Mouse (Mus musculus) lung, postnatal 14 days (tissue): Measurements from ENCODE around the gene Hbp1.

Experiments used
- DNase-seq: peaks from one replicate; pipeline ENCODE4 v3.0.0; 2021

Hbp1 gene

GRCm38 (mm10) chr12:31949759-31950658 lies at the start of gene Hbp1:
Gene Hbp1 (minus strand): TSS chr12:31950535.
- peak; percentile 99 for DNase-seq

- DNase-seq, result no peak
Observed at GRCm38 (mm10) chr12:31998706-31999105, 48.4 kb upstream of the Hbp1 start.

DNA sequence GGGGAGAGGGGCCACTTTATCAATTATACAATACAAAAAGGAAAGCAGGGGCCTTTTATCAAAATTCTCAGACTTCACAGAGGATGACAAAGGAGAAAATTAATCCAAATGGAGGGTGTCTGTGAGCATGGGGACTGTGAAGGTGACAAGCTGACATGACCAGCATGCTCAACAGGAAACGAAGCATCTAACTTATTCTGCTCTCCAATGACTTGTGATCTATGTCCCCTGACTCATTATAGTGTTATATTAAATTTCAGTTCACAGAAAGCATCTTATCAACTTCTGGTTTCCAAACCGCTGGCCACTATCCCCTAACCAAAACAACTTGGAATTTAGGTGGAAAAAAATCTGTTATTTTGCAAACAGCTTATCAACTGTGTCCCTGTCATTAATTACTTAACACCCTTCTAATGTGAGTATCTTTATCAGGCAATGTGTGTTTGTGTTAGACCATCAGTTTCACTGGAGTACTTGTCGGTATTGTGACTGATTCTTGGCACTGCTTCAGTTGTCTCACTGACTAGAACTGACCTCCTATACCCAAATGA lies 47.1 kb upstream of the Hbp1 start:
- no peak for DNase-seq

DNA sequence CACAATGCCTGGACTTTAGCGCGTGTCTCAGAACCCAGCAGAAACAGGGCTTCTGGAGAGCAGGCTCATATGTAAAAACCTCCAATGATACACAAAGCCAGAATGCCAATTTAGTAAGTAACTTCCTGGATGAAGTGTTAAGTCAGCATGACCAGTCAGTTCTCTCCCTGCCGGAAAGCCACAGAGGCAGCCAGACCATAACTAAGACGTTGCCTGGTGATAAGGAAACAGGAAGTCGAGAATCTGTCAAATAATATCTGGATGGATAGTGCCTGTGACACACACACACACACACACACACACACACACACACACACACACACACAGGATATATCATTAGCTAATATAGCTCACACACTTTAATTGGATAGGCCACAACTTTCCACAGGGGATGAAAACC lies 46.5 kb upstream of the Hbp1 start:
- no peak for DNase-seq

DNA sequence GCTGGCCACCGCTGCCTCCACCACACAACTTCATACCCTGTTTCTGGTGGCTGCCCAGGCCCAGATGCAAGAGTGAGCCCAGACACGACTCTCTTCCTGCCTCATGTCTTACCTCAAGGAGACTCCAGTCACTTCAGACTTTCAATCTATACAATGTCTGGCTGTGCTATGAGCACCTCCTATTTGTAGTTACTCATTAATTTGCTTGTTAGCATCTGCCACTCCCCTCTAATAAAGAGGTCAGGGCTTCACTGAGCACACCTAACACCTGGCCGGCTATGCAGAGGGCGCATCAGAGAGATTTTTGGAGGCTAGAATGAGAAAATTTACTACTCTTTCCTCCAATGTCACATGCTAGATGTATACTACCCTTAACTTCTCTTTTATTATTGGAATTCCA lies 40.2 kb upstream of the Hbp1 start:
- no peak for DNase-seq

DNA sequence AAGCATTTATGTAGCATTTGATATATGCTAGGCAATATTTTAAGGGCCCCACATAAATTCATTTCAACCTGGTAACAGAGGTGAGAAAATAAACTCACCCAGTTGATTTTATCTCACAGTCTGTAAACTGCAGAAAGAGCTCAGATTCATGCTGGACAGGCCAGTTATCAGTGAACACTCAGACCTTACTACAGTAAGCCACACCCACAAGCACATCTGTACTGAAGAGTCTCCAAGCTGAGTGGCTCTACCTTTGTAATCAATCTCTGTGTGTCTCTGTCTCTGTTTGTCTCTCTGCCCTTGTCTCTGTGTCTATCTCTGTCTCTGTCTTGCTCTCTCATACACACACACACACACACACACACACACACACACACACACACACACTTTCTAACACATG lies 39.4 kb upstream of the Hbp1 start:
- DNase-seq, result no peak

DNA sequence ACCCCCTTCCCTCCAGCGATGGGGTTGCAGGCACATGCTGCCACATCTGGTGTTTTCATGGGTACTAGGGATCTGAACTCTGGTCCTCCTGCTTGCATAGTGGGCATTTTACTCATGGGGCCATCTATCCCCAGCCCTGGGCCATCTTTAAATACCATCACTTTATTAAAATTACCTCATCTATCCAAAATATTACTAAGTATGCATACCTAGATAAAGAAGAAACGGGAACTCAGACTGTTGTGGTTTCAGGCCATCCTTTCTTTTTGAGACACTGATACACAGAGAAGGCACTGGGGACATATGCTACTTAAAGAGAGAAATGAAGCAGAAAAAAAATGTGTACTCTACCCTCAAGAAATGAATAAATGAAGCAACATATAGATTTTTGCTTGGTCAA lies 36.1 kb upstream of the Hbp1 start:
- DNase-seq, result no peak

GRCm38 (mm10) chr12:31985738-31986137 lies 35.4 kb upstream of the Hbp1 start:
- no peak for DNase-seq

- no peak for DNase-seq
Observed at GRCm38 (mm10) chr12:31984664-31985063, 34.3 kb upstream of the Hbp1 start.

DNA sequence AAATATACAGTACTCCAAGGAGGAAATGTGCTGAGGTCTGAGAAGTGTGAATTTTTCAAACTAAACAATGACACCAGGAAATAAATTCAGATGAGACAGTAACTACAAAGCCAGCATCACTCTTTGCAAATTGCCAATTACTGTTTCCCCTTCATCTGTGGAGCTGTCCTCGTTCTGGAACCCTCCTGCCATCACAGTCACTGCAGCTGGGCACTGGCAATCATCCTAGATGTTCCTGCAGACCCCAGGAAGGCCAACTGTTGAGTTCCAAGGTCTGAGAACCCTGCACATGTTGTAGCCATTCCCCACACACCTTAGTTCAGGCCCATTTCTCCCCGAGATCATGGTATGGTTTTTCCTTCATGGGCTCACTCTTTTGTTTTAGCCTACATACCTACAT lies 33.9 kb upstream of the Hbp1 start:
- DNase-seq, result no peak

- DNase-seq, result no peak
Observed at GRCm38 (mm10) chr12:31983769-31984168, 33.4 kb upstream of the Hbp1 start.

- DNase-seq, result no peak
Observed at GRCm38 (mm10) chr12:31983238-31983637, 32.9 kb upstream of the Hbp1 start.

DNA sequence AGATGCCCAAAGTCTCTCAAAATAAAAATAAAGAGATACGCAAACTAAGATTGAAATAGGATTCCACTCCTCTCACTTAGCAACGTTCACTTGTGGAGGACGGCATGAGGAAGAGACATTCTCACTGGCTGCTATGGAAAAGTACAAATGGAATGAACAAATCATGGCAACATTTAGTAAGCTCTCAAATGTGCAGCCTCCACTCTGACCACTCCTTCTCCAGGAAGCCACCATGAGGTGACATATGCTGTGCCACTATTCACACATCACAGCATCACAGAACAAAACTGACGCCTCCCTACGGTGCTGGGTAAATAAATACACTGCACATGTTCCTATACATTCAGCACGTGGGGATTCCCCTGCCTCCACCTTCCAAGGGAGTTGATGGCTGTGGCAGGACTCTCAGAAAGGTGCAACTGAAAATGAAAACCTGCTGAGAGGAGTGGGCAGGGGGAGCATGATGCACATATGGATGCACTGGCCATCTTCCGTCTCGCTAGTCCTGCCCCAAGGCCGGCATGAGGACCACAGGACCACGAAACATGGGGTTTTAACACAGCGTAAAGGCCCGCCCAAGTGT lies 27.4 kb upstream of the Hbp1 start:
- DNase-seq, result no peak

GRCm38 (mm10) chr12:31976544-31976943 lies 26.2 kb upstream of the Hbp1 start:
- DNase-seq, result peak; percentile 35

GRCm38 (mm10) chr12:31973473-31974172 lies 23.3 kb upstream of the Hbp1 start:
- peak; percentile 38 for DNase-seq

DNA sequence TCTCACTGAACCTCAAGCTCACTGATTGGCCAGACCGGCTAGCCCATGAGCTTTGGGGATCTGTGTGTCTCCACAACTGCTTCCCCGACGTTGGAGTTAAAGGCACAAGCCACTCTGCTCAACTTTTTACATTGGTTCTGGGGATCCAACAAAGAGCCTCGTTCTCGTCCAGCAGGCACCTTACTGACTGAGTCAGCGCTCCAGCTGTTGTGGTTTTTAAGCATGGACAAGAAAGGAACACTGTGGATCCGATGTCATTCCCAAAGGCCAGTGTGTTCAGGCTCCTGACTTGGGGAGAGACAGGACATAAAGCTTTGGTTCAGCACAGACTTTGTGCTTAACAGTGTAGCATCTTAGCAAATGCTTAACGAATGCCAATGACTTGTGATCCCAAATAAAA lies 21.2 kb upstream of the Hbp1 start:
- no peak for DNase-seq

GRCm38 (mm10) chr12:31969111-31969510 lies 18.8 kb upstream of the Hbp1 start:
- no peak for DNase-seq

GRCm38 (mm10) chr12:31967536-31967935 lies 17.2 kb upstream of the Hbp1 start:
- DNase-seq, result peak; percentile 49

GRCm38 (mm10) chr12:31966405-31966804 lies 16.1 kb upstream of the Hbp1 start:
- no peak for DNase-seq

DNA sequence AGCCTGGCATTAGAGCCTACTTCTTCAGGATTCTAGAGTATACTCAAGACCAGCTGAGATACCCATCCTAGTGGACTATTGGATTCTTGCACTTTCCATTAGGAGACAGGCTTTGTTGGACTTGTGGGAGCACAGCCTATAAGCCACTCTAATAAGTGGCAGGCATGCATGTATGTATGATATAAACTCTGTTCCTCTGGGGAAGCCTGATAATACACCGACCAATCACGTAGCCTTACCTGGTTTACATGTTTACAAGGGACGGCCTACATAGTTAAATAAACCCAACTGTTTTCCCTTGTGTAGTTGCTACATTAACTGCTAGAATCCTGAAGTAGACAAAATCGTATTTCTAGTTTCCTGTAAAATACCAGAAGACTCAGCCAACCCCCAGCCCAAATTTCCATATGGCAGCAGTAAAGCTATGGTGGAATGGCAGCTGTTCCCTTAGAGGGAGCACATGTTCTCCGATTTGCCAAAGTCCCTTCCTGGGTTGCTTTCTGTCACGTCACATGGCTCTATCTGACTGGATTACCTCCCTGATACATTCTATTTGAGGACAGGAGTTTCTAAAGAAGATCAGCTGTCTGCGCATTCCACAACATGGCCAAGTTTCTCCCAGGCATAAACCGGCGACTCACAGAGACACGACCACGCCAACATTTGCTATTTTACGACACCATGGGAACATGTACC lies 15.3 kb upstream of the Hbp1 start:
- no peak for DNase-seq

DNA sequence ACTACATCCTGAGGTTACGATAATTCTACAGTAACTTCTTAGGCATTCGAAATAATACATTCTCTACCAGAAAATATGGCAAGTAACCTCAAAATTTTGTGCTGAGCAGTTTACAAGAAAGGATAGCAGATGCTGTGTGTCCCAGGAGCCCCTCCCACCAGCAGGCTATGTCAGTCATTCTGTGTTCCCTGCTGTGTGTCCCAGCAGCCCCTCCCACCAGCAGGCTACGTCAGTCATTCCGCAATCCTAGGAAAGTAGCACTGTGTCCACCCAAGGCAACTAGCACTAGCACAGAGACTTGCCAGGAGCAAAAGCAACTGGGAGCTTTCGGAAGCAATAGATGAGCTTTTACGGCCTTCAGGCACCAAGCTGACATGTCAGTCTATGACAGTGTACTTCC lies 13.7 kb upstream of the Hbp1 start:
- DNase-seq, result no peak

GRCm38 (mm10) chr12:31955843-31956242 lies 5.5 kb upstream of the Hbp1 start:
- no peak for DNase-seq

DNA sequence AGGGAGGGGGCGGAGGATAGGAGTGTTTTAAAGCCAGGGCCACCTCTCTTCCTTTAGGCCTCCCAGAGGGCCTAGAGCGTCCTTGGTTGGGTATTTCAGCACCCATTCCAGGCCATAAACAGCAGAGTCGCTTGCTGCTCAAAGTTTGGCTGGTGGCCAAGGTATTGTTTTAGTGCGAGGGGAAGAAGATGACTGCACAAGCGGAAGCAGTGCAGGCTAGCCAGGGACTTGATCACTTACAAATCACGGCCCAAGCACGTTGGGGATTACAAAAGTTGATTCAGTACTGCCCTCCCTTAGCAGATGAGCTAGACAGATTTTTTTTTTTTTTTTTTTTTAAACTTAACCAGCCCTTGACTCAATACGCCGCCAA lies 310 bp upstream of the Hbp1 start:
- peak; percentile 88 for DNase-seq
